Mouse (Mus musculus): ENCODE data around the gene Tmc4.

The Tmc4 gene

GRCm38 (mm10) chr7:3692987-3693808 is 15.8 kb upstream of the Tmc4 start, which contains the start of gene Mboat7:
Gene Mboat7 (minus strand): TSS chr7:3693523.
- DNase-seq (ENCODE audit: low spot score in 2 of 2), result peak; percentile 96 to 98

DNA sequence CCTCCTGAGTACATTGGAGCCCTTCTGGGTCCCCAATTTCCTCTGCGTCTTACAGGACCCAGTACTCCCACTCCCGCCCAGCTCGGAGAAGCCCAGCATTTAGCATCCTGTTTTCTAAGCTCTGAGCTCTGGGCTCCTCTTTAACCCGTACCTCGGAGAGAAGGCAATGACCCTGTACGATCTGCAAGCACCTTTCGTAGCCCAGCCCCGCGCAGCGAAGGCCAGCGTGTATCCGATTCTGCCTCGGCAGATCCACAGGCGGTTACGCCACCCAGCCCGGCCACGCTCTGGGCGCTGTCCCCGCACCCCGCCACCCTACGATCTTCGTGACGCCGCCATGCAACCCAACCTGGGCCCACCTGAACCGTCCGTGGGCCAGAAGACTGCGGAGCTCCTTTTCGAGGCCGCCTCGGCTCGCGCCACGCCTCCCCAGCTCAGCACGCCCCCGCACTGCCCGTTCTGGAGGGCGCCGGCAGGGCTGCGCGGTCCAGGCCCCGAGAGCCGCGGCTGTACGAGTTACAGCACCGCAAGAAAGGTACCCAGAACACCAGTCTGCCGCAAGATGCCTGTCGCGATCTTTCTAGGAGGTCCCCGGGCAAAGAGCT is 15.1 kb upstream of the Tmc4 start, which contains the start of gene Tsen34:
Gene Tsen34, plus strand, starts transcription at position 482 of the 605 bp plus-strand sequence.
- no peak for DNase-seq (ENCODE audit: low spot score in 2 of 2)

DNA sequence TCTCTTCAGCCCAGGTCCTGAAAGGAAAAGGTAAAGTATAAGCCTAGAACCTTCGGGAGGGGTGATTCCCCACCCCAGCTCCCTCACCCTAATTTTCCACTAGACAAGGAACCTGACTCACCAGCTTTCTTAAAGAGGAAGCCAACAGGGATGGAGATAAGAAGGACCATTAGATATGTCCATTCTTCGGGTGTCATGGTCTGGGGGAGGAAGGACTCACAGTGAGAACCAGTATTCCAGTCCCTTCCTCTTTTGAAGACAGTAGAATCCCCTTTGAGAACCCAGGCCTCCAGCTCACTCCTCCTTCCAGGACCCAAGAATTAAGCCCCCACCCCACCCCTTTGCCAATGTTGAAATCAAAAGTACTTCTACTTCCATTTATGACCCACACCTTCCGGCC is 14.6 kb upstream of the Tmc4 start:
- no peak for DNase-seq (ENCODE audit: low spot score in 2 of 2)

GRCm38 (mm10) chr7:3685400-3686187 is 8.2 kb upstream of the Tmc4 start:
- DNase-seq (ENCODE audit: low spot score in 2 of 2), result no peak

DNA sequence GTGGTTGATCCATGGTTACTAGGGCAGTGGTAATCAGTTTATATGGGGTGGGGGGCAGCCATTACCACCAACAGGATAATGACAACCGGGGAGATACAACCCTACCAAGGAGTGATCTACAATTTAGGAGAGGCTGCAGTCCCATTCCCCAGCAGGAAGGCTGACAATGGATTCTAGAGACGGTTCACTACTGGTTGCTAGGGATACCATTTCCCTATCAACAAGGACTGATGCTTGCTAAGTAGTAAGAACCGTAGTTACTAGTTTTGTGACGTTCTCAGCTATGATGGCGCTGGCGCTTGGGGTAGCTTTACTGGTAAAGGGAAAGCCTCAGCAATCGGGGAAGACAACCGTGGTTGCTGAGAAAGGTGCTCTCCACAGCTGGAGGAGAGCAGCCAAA is 7.3 kb upstream of the Tmc4 start:
- no peak for DNase-seq (ENCODE audit: low spot score in 2 of 2)

DNA sequence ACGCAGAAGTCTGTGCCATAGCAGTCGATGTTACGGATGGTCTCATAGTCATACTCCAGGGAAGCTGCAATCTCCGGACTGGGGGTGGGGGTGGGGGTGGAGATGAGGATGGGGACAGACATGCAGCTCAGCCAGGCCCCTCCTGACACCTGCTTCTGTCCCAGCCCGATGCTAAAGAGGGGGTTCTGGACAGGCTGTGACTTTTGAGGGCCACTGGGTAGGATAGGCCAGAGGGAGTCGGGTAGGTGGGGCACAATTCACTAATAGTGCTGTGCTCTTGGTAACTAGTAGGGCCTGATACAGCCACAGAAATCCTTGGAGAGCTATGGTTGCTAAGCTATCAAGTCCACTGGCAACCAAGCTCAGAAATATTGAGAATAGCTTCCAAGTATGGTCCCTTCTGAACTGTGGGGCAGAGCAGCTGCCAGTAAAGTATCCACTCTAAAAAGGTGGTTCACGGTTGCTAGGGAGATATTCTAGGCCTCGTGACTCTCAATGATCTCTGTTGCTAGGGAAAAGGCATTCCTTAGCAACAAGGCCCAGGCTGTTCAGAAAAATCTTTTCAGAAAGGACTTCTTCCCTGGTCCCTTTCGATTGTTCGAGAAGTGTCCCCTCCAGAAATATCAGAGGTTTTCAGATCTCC is 6.7 kb upstream of the Tmc4 start:
- no peak for DNase-seq (ENCODE audit: low spot score in 2 of 2)

GRCm38 (mm10) chr7:3676371-3676770 is 982 bp downstream of the Tmc4 start:
- no peak for DNase-seq (ENCODE audit: low spot score in 2 of 2)

DNA sequence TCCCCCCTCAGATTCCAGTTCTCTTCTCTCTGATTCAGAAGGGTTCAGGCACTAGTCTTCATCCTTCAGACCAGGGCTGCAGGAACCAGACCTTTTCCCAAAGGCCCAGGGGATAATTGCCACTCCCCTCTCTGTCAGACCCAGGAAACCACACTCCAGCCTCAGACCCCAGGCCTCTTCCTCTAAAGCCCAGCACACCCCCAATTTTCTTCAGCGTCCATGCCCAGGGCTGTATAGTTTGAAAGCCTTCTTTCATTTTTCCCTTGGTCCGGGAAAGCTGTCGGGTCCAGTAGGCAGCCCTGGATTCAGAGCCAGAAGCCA is 2.2 kb downstream of the Tmc4 start:
- no peak for DNase-seq (ENCODE audit: low spot score in 2 of 2)

GRCm38 (mm10) chr7:3674507-3675227 is 2.7 kb downstream of the Tmc4 start:
- DNase-seq (ENCODE audit: low spot score in 2 of 2), result peak; percentile 68 to 73

DNA sequence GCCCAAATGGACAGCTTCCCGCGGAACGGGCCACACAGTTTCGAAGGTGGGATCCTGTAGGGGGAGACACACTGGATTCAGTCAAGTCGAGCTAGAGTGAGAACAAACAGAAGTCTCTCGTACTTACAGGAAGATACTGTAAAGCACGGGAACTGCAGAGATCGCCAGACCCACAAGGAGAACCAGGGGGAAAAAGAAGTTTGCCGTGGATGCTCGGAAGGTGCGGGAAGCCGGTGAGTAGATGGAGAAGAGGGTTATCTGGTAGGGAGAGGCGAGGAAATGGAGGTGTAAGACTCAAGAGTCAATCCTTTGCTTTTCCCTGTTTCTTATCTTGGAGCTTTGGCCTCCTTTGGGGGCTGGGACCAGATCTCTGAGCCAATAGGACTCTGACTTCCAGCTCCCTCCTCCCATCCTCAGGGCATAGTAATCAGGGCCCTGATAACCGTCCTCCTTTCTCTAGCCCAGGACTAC is 10.4 kb downstream of the Tmc4 start:
- DNase-seq (ENCODE audit: low spot score in 2 of 2), result no peak

GRCm38 (mm10) chr7:3665215-3666114 is 11.9 kb downstream of the Tmc4 start, which contains the start of gene Leng1:
Gene Leng1 (minus strand): TSS chr7:3665840.
- peak; percentile 96 to 97 for DNase-seq (ENCODE audit: low spot score in 2 of 2)

DNA sequence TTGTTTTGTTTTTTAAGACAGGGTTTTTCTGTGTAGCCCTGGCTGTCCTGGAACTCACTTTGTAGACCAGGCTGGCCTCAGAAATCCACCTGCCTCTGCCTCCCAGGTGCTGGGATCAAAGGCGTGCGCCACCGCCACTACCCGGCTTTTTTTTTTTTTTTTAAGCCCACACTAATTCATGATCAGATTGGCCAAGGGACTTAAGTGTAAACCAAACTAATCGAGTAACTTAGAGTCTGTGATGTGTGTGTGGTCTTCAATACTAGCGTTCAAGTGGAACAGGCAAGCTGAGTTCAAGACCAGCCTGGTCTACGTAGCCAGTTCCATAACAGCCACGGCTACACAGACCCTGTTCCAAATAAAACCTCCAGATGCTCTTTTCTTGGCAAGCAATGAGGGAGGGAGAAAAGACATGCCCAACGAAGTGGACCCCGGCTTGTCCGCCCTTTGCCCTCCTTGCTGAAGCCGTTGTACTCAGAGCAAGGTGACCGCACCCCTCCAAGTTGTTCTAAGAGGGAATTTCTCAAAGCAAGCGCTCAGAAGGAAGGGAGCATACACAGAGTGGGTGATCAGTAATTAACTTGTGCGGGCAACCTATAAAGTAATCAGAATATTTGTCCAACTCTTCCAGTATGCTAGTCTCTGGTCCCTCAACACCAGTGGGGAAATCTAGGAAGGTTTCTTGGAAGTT is 12.7 kb downstream of the Tmc4 start:
- DNase-seq (ENCODE audit: low spot score in 2 of 2), result no peak

DNA sequence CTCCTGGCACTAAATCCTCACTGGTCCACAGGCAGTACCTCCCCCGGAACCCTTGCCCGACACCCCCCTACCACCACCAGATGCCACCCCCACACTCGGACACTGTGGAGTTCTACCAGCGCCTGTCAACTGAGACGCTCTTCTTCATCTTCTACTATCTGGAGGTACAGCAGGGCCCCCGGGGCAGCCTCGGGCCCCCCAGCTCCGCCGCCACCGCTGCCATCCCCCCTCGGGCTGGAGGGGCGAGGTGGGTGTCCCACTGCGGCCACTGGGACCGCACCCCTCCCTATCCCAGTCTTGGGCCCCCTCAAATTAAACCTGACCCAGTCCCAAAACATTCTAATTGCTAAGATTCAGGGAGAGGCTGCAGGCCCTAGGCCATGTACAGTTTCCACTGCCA is 18.8 kb downstream of the Tmc4 start:
- no peak for DNase-seq (ENCODE audit: low spot score in 2 of 2)

DNA sequence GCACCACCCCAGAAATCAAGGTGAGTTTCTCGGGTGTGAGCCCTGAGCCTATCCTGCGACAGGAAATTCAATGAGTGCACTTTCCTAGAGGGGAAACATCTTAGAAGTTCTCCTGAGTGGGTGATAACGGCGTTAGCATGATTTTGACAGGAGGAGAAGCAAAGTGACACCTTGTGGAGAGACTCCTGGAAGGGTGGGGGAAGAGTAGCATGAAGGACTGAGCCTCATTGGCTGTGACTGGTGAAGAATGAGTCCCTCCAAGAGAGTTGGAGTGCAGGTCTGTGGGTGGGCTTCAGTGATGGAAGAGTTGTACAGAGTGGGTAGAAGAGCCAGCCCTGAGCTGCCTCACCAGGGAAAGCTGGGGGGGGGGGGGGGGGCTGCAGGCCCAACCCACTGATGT is 20.4 kb downstream of the Tmc4 start:
- no peak for DNase-seq (ENCODE audit: low spot score in 2 of 2)

- DNase-seq (ENCODE audit: low spot score in 2 of 2), result no peak
Observed at GRCm38 (mm10) chr7:3646641-3647040, 30.7 kb downstream of the Tmc4 start.

GRCm38 (mm10) chr7:3646188-3646587 is 31.2 kb downstream of the Tmc4 start:
- no peak for DNase-seq (ENCODE audit: low spot score in 2 of 2)

- peak in 1 of 2 experiments; percentile 26 for DNase-seq (ENCODE audit: low spot score in 2 of 2)
Observed at GRCm38 (mm10) chr7:3645488-3646025, 31.8 kb downstream of the Tmc4 start.

GRCm38 (mm10) chr7:3644672-3645487 is 32.5 kb downstream of the Tmc4 start, which contains the start of gene Cnot3:
Gene Cnot3 (plus strand): TSS chr7:3645268.
- peak; percentile 99 for DNase-seq (ENCODE audit: low spot score in 2 of 2)

Data from spleen, postnatal 36 days (tissue).